Mouse (Mus musculus) lung, postnatal 0 days (tissue): ENCODE results near the gene Trp53i11. TPM values are rescaled to one million over a fixed set of nuclear protein-coding genes. Genes with fewer than 3 reads are reported as not detected.

Source experiments
- ATAC-seq: fragments of 200-750 bp; cut with Nextera tagmentation; 2 replicates; pipeline ENCODE4 v1.8.0; 2017; ENCODE audit warnings: moderate library complexity
- DNase-seq: peaks from one replicate; pipeline ENCODE4 v3.0.0-alpha.2; 2016; ENCODE audit warnings: low spot score
- H3K27ac ChIP-seq: fragments of 300-500 bp; sonication (generic); 2 replicates; pipeline ENCODE4 v1.5.1; 2014; ENCODE audit warnings: antibody characterized with exemption, mild to moderate bottlenecking, low read length, mixed read lengths
- H3K27me3 ChIP-seq: fragments of 300-500 bp; sonication (generic); replicated peaks from 2 replicates; pipeline ENCODE4 v1.6.1; 2014; ENCODE audit warnings: low read length, mixed read lengths; ENCODE audit not compliant: insufficient read depth
- H3K36me3 ChIP-seq: fragments of 300-500 bp; sonication (generic); 2 replicates; pipeline ENCODE4 v1.6.1; 2014; ENCODE audit warnings: low read length, mixed read lengths; ENCODE audit not compliant: insufficient read depth
- H3K4me1 ChIP-seq: fragments of 300-500 bp; sonication (generic); 2 replicates; pipeline ENCODE4 v1.6.1; 2014; ENCODE audit warnings: antibody characterized with exemption, low read depth, low read length, mixed read lengths; ENCODE audit not compliant: insufficient read depth
- H3K4me2 ChIP-seq: fragments of 300-500 bp; sonication (generic); replicated peaks from 2 replicates; pipeline ENCODE4 v1.6.1; 2014; ENCODE audit warnings: low read depth, mild to moderate bottlenecking, low read length, moderate library complexity, mixed read lengths
- H3K4me3 ChIP-seq: fragments of 300-500 bp; sonication (generic); 2 replicates; pipeline ENCODE4 v1.5.1; 2014; ENCODE audit warnings: low read depth, low read length
- H3K9ac ChIP-seq: fragments of 300-500 bp; sonication (generic); replicated peaks from 2 replicates; pipeline ENCODE4 v1.6.1; 2014; ENCODE audit warnings: low read depth, mild to moderate bottlenecking
- H3K9me3 ChIP-seq: fragments of 300-500 bp; sonication (generic); 2 replicates; pipeline ENCODE4 v1.6.1; 2016; ENCODE audit warnings: low read length, mixed read lengths
- CTCF ChIP-seq: IDR thresholded peaks from 2 replicates; pipeline ENCODE4 v1.5.1; 2016; ENCODE audit warnings: antibody characterized with exemption, mild to moderate bottlenecking
- EP300 ChIP-seq: IDR thresholded peaks from 2 replicates; pipeline ENCODE4 v1.6.1; 2016; ENCODE audit warnings: antibody characterized with exemption, mild to moderate bottlenecking, control low read depth
- WGBS: fragments of 180-500 bp; shearing (Covaris S2); extraction: QIAGEN DNeasy Blood & Tissue Kit; methylation state at CpG from one replicate; pipeline ENCODE4 v1.1.7; 2014; 5-methylcytosine and 5-hydroxymethylcytosine counted together
- polyA plus RNA-seq: library from polyadenylated mRNA; unstranded; fragments of >200 nt; fragmentation: Nextera tagmentation; extraction: Ambion mirVana; gene quantifications from 2 replicates; pipeline ENCODE4 v1.2.1, GENCODE M21; 2015

Gene Trp53i11
- polyA plus RNA-seq, 1 experiment from 2014 or later: 21.1 TPM

GRCm38 (mm10) chr2:93161914-93162664 is 25.3 kb upstream of the Trp53i11 start:
- TF ChIP-seq EP300: no peak
- no peak for TF ChIP-seq CTCF
- ATAC-seq (no peak), DNase-seq (no peak)
- Histone ChIP-seq H3K27me3 (no peaks in the 10 kb centered on the region), H3K4me1 (0 out of 2 replicates have a peak, but pooled peaks cover 3% of the 10 kb centered on the region), H3K4me3 (no peak overlapping the region), H3K27ac (no peak overlapping the region), H3K9ac (no peak overlapping the region), H3K36me3 (no peaks in the 10 kb centered on the region), H3K4me2 (no peak overlapping the region), H3K9me3 (no peaks in the 10 kb centered on the region)
- WGBS: 73% methylated on average over 7 of the region's 7 CpGs

GRCm38 (mm10) chr2:93162791-93163190 is 24.6 kb upstream of the Trp53i11 start:
- DNase-seq (no peak), ATAC-seq (no peak)
- WGBS: 54% methylated on average over 4 of the region's 4 CpGs
- Histone ChIP-seq H3K4me1 (0 out of 2 replicates have a peak, but pooled peaks cover 3% of the 10 kb centered on the region), H3K9me3 (no peaks in the 10 kb centered on the region), H3K4me2 (no peak overlapping the region), H3K27me3 (no peaks in the 10 kb centered on the region), H3K9ac (no peak overlapping the region), H3K4me3 (no peak overlapping the region), H3K36me3 (no peaks in the 10 kb centered on the region), H3K27ac (no peak overlapping the region)
- TF ChIP-seq EP300: no peak
- TF ChIP-seq CTCF: no peak

- 9% methylated on average over 2 of the region's 2 CpGs for WGBS
- no peak overlapping the region for H3K4me3 ChIP-seq
- no peak overlapping the region for H3K4me2 ChIP-seq
- H3K36me3 ChIP-seq: no peaks in the 10 kb centered on the region
- no peak overlapping the region for H3K27ac ChIP-seq
- TF ChIP-seq CTCF (no peak), EP300 (no peak)
- no peak overlapping the region for H3K9ac ChIP-seq
- no peaks in the 10 kb centered on the region for H3K9me3 ChIP-seq
- ATAC-seq (no peak; the same call in 1 of the 2 replicates), DNase-seq (no peak)
- H3K27me3 ChIP-seq: no peaks in the 10 kb centered on the region
- 0 out of 2 replicates have a peak, but pooled peaks cover 3% of the 10 kb centered on the region for H3K4me1 ChIP-seq
These were observed 24.0 kb upstream of the Trp53i11 start for GRCm38 (mm10) chr2:93163317-93163716.

- H3K27me3 ChIP-seq: no peaks in the 10 kb centered on the region
- ATAC-seq: no peak
- DNase-seq: no peak
- H3K4me3 ChIP-seq: no peak overlapping the region
- H3K4me1 ChIP-seq: 0 out of 2 replicates have a peak, but pooled peaks cover 3% of the 10 kb centered on the region
- no peak for TF ChIP-seq CTCF
- TF ChIP-seq EP300: no peak
- 64% methylated on average over 6 of the region's 6 CpGs for WGBS
- H3K36me3 ChIP-seq: no peaks in the 10 kb centered on the region
- no peaks in the 10 kb centered on the region for H3K9me3 ChIP-seq
- no peak overlapping the region for H3K9ac ChIP-seq
- H3K4me2 ChIP-seq: no peak overlapping the region
- H3K27ac ChIP-seq: no peak overlapping the region
These were observed 23.5 kb upstream of the Trp53i11 start for GRCm38 (mm10) chr2:93163750-93164335.

GRCm38 (mm10) chr2:93166295-93166694 is 21.1 kb upstream of the Trp53i11 start:
- Histone ChIP-seq H3K4me2 (no peak overlapping the region), H3K36me3 (no peaks in the 10 kb centered on the region), H3K4me1 (0 out of 2 replicates have a peak, but pooled peaks cover 3% of the 10 kb centered on the region), H3K27me3 (no peaks in the 10 kb centered on the region), H3K27ac (no peak overlapping the region), H3K4me3 (no peak overlapping the region), H3K9ac (no peak overlapping the region), H3K9me3 (no peaks in the 10 kb centered on the region)
- no peak for DNase-seq
- TF ChIP-seq EP300 (no peak), CTCF (no peak)
- WGBS: 68% methylated on average over 6 of the region's 6 CpGs
- no peak for ATAC-seq

- no peak for DNase-seq
- no peak overlapping the region for H3K4me2 ChIP-seq
- no peak overlapping the region for H3K4me3 ChIP-seq
- no peak for TF ChIP-seq CTCF
- TF ChIP-seq EP300: no peak
- H3K9me3 ChIP-seq: no peaks in the 10 kb centered on the region
- no peaks in the 10 kb centered on the region for H3K27me3 ChIP-seq
- no peaks in the 10 kb centered on the region for H3K36me3 ChIP-seq
- H3K9ac ChIP-seq: no peak overlapping the region
- 68% methylated on average over 14 of the region's 14 CpGs for WGBS
- H3K27ac ChIP-seq: no peak overlapping the region
- 0 out of 2 replicates have a peak, but pooled peaks cover 3% of the 10 kb centered on the region for H3K4me1 ChIP-seq
- no peak for ATAC-seq
These were observed 20.5 kb upstream of the Trp53i11 start for GRCm38 (mm10) chr2:93166734-93167406.
